Mouse (Mus musculus): Measurements from ENCODE around the gene Arhgap31.

GRCm38 (mm10) chr16:38721377-38721776, 8.3 kb upstream of the Arhgap31 start:
- TF ChIP-seq POLR2A (IDR thresholded peaks at IDR 0.05; ENCODE audit: extremely low read depth, insufficient read depth, low read length): no peak
- TF ChIP-seq CTCF (IDR thresholded peaks at IDR 0.05; ENCODE audit: extremely low read depth, insufficient read depth, low read length): no peak

Measured in cortical plate, adult 2 months (tissue).